In the genomic region with DNA sequence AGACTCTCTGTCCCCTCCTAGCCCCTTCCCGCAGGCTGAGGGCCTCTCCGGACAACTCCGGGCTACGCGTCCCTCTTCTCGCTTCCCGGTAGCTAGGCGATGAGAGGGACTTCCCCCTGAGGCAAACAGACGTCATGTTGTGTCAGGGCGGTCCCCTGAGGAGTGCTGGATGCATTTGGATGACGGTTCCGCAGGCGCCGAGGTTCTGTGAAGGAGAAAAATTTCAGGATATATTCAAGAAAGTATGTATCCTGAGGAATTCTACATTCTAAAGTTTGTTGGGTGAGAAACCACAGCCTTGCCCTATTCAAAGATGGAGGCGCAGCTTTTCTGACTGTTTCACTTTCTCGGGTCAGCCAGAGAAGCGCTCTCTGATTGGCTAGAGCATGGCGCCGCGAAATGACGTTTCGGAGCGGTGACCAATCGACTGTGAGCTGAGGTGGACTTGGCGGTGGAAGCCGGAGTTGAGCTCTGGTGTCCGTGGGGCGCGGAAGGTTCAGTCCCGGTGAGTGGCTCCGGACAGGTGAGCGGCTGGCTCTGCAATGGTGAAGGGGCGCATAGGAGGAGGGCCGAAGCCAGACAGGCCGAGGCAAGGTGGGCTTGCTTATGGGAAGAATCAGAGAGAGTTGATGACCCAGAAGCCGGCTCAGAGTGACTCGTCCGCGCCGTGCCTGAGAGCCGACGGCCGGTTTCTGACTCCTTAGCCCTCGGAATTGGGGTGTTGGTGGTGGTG, we compare ENCODE assay signal across 8 mouse cellular contexts. TPM values are rescaled to one million over a fixed set of nuclear protein-coding genes. Genes with fewer than 3 reads are reported as not detected.
A peak's percentile ranks its signal among the peaks of the same experiment; 100 is the strongest.
DNase-seq lines count a peak whose midpoint lies in the region; ATAC-seq and TF ChIP-seq lines count a peak whose summit lies in the region.

A gene (plus strand): TSS at position 410 of the 733 bp plus-strand sequence.

- peaks cover 18% of the 10 kb centered on the region for H3K36me3 ChIP-seq in forebrain, embryonic 10.5 days (replicated peaks)
- H3K36me3 ChIP-seq in heart, embryonic 15.5 days: peaks cover 11% of the 10 kb centered on the region; the same call in 1 of the 2 replicates
- H3K36me3 ChIP-seq in liver, embryonic 14.5 days (replicated peaks; ENCODE audit: control insufficient read depth, insufficient read depth, low read depth): no peaks in the 10 kb centered on the region; the same call in none of the 2 replicates
- H3K36me3 ChIP-seq in neural tube, embryonic 11.5 days (ENCODE audit: control insufficient read depth, insufficient read depth, low read length): no peaks in the 10 kb centered on the region
- H3K36me3 ChIP-seq in stomach, postnatal 0 days (ENCODE audit: control insufficient read depth, insufficient read depth, low read length): no peaks in the 10 kb centered on the region

- H3K27ac ChIP-seq in forebrain, embryonic 10.5 days: peak within 1 kb of the TSS; percentile 93
- peak within 1 kb of the TSS; percentile 91 for H3K27ac ChIP-seq in heart, embryonic 15.5 days
- H3K27ac ChIP-seq in liver, embryonic 14.5 days: peak within 1 kb of the TSS; percentile 82
- H3K27ac ChIP-seq in neural tube, embryonic 11.5 days (ENCODE audit: low read depth, low read length): peak within 1 kb of the TSS; percentile 76
- H3K27ac ChIP-seq in stomach, postnatal 0 days (replicated peaks): peak within 1 kb of the TSS; percentile 95

- peak within 1 kb of the TSS; percentile 88 for H3K4me3 ChIP-seq in forebrain, embryonic 10.5 days
- H3K4me3 ChIP-seq in heart, embryonic 15.5 days: peak within 1 kb of the TSS; percentile 75
- H3K4me3 ChIP-seq in liver, embryonic 14.5 days (ENCODE audit: insufficient read depth in 1 of 2, low read depth in 2 of 2, low read length in 2 of 2): peak within 1 kb of the TSS; percentile 91 to 92
- H3K4me3 ChIP-seq in neural tube, embryonic 11.5 days (ENCODE audit: low read depth, low read length): peak within 1 kb of the TSS; percentile 59
- peak within 1 kb of the TSS; percentile 76 for H3K4me3 ChIP-seq in stomach, postnatal 0 days (ENCODE audit: low read depth, low read length)

- peak within 1 kb of the TSS; percentile 63 for H3K4me2 ChIP-seq in heart, embryonic 15.5 days
- H3K4me2 ChIP-seq in liver, embryonic 14.5 days (ENCODE audit: low read depth): peak within 1 kb of the TSS; percentile 93
- peak within 1 kb of the TSS; percentile 56 for H3K4me2 ChIP-seq in neural tube, embryonic 11.5 days (ENCODE audit: low read depth)
- peak within 1 kb of the TSS; percentile 62 for H3K4me2 ChIP-seq in stomach, postnatal 0 days (replicated peaks; ENCODE audit: low read depth)

- TF ChIP-seq CTCF in liver, embryonic 14.5 days (IDR thresholded peaks at IDR 0.05; ENCODE audit: low read depth): no peak
- 0 out of 2 replicates have a peak, but pooled peaks have one; percentile 10 for TF ChIP-seq CTCF in stomach, postnatal 0 days (IDR thresholded peaks at IDR 0.05; ENCODE audit: low read depth)

- peaks cover 19% of the 10 kb centered on the region for H3K4me1 ChIP-seq in forebrain, embryonic 10.5 days
- peaks cover 5% of the 10 kb centered on the region for H3K4me1 ChIP-seq in heart, embryonic 15.5 days (replicated peaks)
- peaks cover 0 to 4% of the 10 kb centered on the region in 2 experiments; a peak in 3 of 4 replicates for H3K4me1 ChIP-seq in liver, embryonic 14.5 days (replicated peaks; ENCODE audit: control insufficient read depth in 2 of 2, insufficient read depth in 2 of 2, low read length in 1 of 2)
- H3K4me1 ChIP-seq in neural tube, embryonic 11.5 days (ENCODE audit: control insufficient read depth, insufficient read depth, low read length): no peaks in the 10 kb centered on the region
- no peaks in the 10 kb centered on the region for H3K4me1 ChIP-seq in stomach, postnatal 0 days (replicated peaks; ENCODE audit: control insufficient read depth, insufficient read depth)

- peak; percentile 96 for ATAC-seq in heart, embryonic 15.5 days (replicated peaks; ENCODE audit: insufficient number of reproducible peaks, insufficient read depth, low FRiP score, low read depth)
- ATAC-seq in liver, embryonic 14.5 days (ENCODE audit: insufficient read depth): peak; percentile 99
- peak; percentile 98 for ATAC-seq in neural tube, embryonic 11.5 days (ENCODE audit: insufficient read depth, low FRiP score, low TSS enrichment)
- peak; percentile 99 for ATAC-seq in stomach, postnatal 0 days (ENCODE audit: low FRiP score, low TSS enrichment)

- under 1% methylated on average over 44 of the region's 44 CpGs for WGBS in forebrain, embryonic 10.5 days
- under 1% methylated on average over 44 of the region's 44 CpGs for WGBS in heart, embryonic 15.5 days
- WGBS in liver, embryonic 14.5 days (ENCODE audit: insufficient replicate concordance): under 1% methylated on average over 44 of the region's 44 CpGs
- WGBS in neural tube, embryonic 11.5 days: 0% methylated on average over 44 of the region's 44 CpGs
- WGBS in stomach, postnatal 0 days: under 1% methylated on average over 44 of the region's 44 CpGs

- no peaks in the 10 kb centered on the region for H3K27me3 ChIP-seq in forebrain, embryonic 10.5 days (ENCODE audit: poor library complexity, severe bottlenecking)
- no peaks in the 10 kb centered on the region for H3K27me3 ChIP-seq in heart, embryonic 15.5 days
- no peaks in the 10 kb centered on the region for H3K27me3 ChIP-seq in liver, embryonic 14.5 days (ENCODE audit: control insufficient read depth, insufficient read depth, low read length)
- no peaks in the 10 kb centered on the region for H3K27me3 ChIP-seq in neural tube, embryonic 11.5 days (ENCODE audit: control insufficient read depth, insufficient read depth, low read length)
- H3K27me3 ChIP-seq in stomach, postnatal 0 days (ENCODE audit: control insufficient read depth, insufficient read depth, low read length): no peaks in the 10 kb centered on the region

- no peaks in the 10 kb centered on the region for H3K9me3 ChIP-seq in forebrain, embryonic 10.5 days
- no peaks in the 10 kb centered on the region for H3K9me3 ChIP-seq in heart, embryonic 15.5 days (replicated peaks)
- H3K9me3 ChIP-seq in liver, embryonic 14.5 days (ENCODE audit: control insufficient read depth, low read length): no peaks in the 10 kb centered on the region
- H3K9me3 ChIP-seq in neural tube, embryonic 11.5 days (ENCODE audit: control insufficient read depth, low read length): no peaks in the 10 kb centered on the region
- H3K9me3 ChIP-seq in stomach, postnatal 0 days (ENCODE audit: control insufficient read depth, low read length): no peaks in the 10 kb centered on the region

- peak within 1 kb of the TSS; percentile 82 for H3K9ac ChIP-seq in heart, embryonic 15.5 days
- H3K9ac ChIP-seq in liver, embryonic 14.5 days (replicated peaks): peak within 1 kb of the TSS; percentile 94
- H3K9ac ChIP-seq in neural tube, embryonic 11.5 days (ENCODE audit: low read length): peak within 1 kb of the TSS; percentile 59
- peak within 1 kb of the TSS; percentile 78 for H3K9ac ChIP-seq in stomach, postnatal 0 days (ENCODE audit: low read length)

- peak; percentile 91 for DNase-seq in CD8-positive naive resting alpha-beta T cell, adult 2 months (ENCODE audit: low read depth in 2 of 2, low spot score in 2 of 2)
- peak; percentile 93 for DNase-seq in c-Kit-positive CD71-negative TER-119-negative erythroid progenitor cells, embryonic 14.5 days (ENCODE audit: low read depth)
- DNase-seq in forebrain, embryonic 10.5 days (ENCODE audit: extremely low spot score, low spot score): peak; percentile 95
- DNase-seq in kidney, postnatal 25 days: peak; percentile 98 to 99
- peak; percentile 95 to 96 (median 96) for DNase-seq in liver, embryonic 14.5 days (ENCODE audit: low read depth in 3 of 3, low spot score in 3 of 3)
- DNase-seq in neural tube, embryonic 11.5 days (ENCODE audit: low spot score): peak; percentile 97
- DNase-seq in stomach, postnatal 0 days (ENCODE audit: low spot score): peak; percentile 97

- no peak for TF ChIP-seq EP300 in liver, embryonic 14.5 days (IDR thresholded peaks at IDR 0.05; ENCODE audit: low read depth)
- no peak for TF ChIP-seq EP300 in stomach, postnatal 0 days (optimal IDR thresholded peaks at IDR 0.05)

RNA-seq across cellular contexts. Expression of the gene that starts here (rescaled TPM):
- 124 and 131 TPM in 2 replicates for polyA plus RNA-seq in forebrain, embryonic 10.5 days (2016; fragmentation: Nextera tagmentation; extraction: Ambion mirVana)
- 39.8 and 52.0 TPM in 2 replicates for polyA plus RNA-seq in heart, embryonic 15.5 days (2015; fragmentation: Nextera tagmentation; extraction: Ambion mirVana)
- polyA plus RNA-seq in liver, embryonic 14.5 days (2012; rRNA removed): 23.3 and 27.9 TPM in 2 replicates
- 46.5 and 51.7 TPM in 2 replicates for polyA plus RNA-seq in liver, embryonic 14.5 days (2014; fragmentation: Nextera tagmentation; extraction: Ambion mirVana)
- polyA plus RNA-seq in neural tube, embryonic 11.5 days (2014; fragmentation: Nextera tagmentation; extraction: Ambion mirVana): 113 and 127 TPM in 2 replicates
- polyA plus RNA-seq in stomach, postnatal 0 days (2015; fragmentation: Nextera tagmentation; extraction: Ambion mirVana): 74.3 and 74.5 TPM in 2 replicates

Comparison
In these comparisons a context has a peak if more than half of its experiments do, and no peak if none do; other contexts are left out.
1. Peak in every context shown above with its lines: DNase-seq, ATAC-seq, H3K4me3 ChIP-seq and H3K27ac ChIP-seq.